Mouse (Mus musculus) embryonic facial prominence, embryonic 14.5 days (tissue): ENCODE results near the gene Trmt112. TPM values are rescaled to one million over a fixed set of nuclear protein-coding genes. Genes with fewer than 3 reads are reported as not detected.

Source experiments
- ATAC-seq: fragments of 200-750 bp; cut with Nextera tagmentation; 2 replicates; pipeline ENCODE4 v1.8.0; 2017; ENCODE audit warnings: low read depth, moderate number of reproducible peaks, moderate TSS enrichment
- DNase-seq: peaks from one replicate; pipeline ENCODE4 v3.0.0-alpha.2; 2015; ENCODE audit warnings: low spot score
- H3K27ac ChIP-seq: fragments of 300-500 bp; sonication (generic); replicated peaks from 2 replicates; pipeline ENCODE4 v1.5.1; 2014; ENCODE audit warnings: low read depth, mild to moderate bottlenecking, low read length, moderate library complexity
- H3K27me3 ChIP-seq: fragments of 300-500 bp; sonication (generic); replicated peaks from 2 replicates; pipeline ENCODE4 v1.6.1; 2014; ENCODE audit warnings: low read length; ENCODE audit not compliant: control insufficient read depth, insufficient read depth
- H3K36me3 ChIP-seq: fragments of 300-500 bp; sonication (generic); 2 replicates; pipeline ENCODE4 v1.6.1; 2014; ENCODE audit warnings: low read length, mixed read lengths; ENCODE audit not compliant: control insufficient read depth, insufficient read depth
- H3K4me1 ChIP-seq: fragments of 300-500 bp; sonication (generic); 2 replicates; pipeline ENCODE4 v1.6.1; 2014; ENCODE audit warnings: antibody characterized with exemption, low read length; ENCODE audit not compliant: control insufficient read depth, insufficient read depth
- H3K4me2 ChIP-seq: fragments of 300-500 bp; sonication (generic); 2 replicates; pipeline ENCODE4 v1.6.1; 2014; ENCODE audit warnings: low read depth, mild to moderate bottlenecking, low read length, moderate library complexity, mixed read lengths
- H3K4me3 ChIP-seq: fragments of 300-500 bp; sonication (generic); 2 replicates; pipeline ENCODE4 v1.5.1; 2014; ENCODE audit warnings: low read depth, mild to moderate bottlenecking, low read length
- H3K9ac ChIP-seq: fragments of 300-500 bp; sonication (generic); 2 replicates; pipeline ENCODE4 v1.6.1; 2014; ENCODE audit warnings: low read depth, mild to moderate bottlenecking, low read length, moderate library complexity, mixed read lengths
- H3K9me3 ChIP-seq: fragments of 300-500 bp; sonication (generic); 2 replicates; pipeline ENCODE4 v1.6.1; 2016; ENCODE audit warnings: low read length; ENCODE audit not compliant: control insufficient read depth
- WGBS: fragments of 180-500 bp; shearing (Covaris S2); extraction: QIAGEN DNeasy Blood & Tissue Kit; methylation state at CpG from one replicate; pipeline ENCODE4 v1.1.7; 2014; 5-methylcytosine and 5-hydroxymethylcytosine counted together
- polyA plus RNA-seq: library from polyadenylated mRNA; unstranded; fragments of >200 nt; fragmentation: Nextera tagmentation; extraction: Ambion mirVana; gene quantifications from 2 replicates; pipeline ENCODE4 v1.2.1, GENCODE M21; 2014

Trmt112 gene
- polyA plus RNA-seq, 1 experiment from 2014 or later: 137 TPM

- no peak for DNase-seq
- Histone ChIP-seq H3K36me3 (no peaks in the 10 kb centered on the region), H3K9ac (no peak overlapping the region), H3K4me3 (no peak overlapping the region), H3K27ac (no peak overlapping the region), H3K4me2 (no peak overlapping the region), H3K27me3 (peaks cover 51% of the 10 kb centered on the region), H3K9me3 (no peaks in the 10 kb centered on the region), H3K4me1 (peaks cover 18% of the 10 kb centered on the region; the same call in 1 of the 2 replicates)
- no peak for ATAC-seq
- WGBS: 18% methylated on average over 3 of the region's 3 CpGs
Measured at GRCm38 (mm10) chr19:6936299-6936698, 26.8 kb downstream of the Trmt112 start.

GRCm38 (mm10) chr19:6937541-6938465 lies 28.3 kb downstream of the Trmt112 start:
- Histone ChIP-seq H3K4me1 (peaks cover 20% of the 10 kb centered on the region), H3K4me2 (no peak overlapping the region), H3K9ac (0 out of 2 replicates have a peak overlapping the region, but pooled peaks have one; percentile 10), H3K9me3 (no peaks in the 10 kb centered on the region), H3K27me3 (peaks cover 36% of the 10 kb centered on the region), H3K27ac (no peak overlapping the region), H3K36me3 (no peaks in the 10 kb centered on the region), H3K4me3 (no peak overlapping the region)
- ATAC-seq: no peak
- 77% methylated on average over 16 of the region's 16 CpGs for WGBS
- DNase-seq: no peak

DNA sequence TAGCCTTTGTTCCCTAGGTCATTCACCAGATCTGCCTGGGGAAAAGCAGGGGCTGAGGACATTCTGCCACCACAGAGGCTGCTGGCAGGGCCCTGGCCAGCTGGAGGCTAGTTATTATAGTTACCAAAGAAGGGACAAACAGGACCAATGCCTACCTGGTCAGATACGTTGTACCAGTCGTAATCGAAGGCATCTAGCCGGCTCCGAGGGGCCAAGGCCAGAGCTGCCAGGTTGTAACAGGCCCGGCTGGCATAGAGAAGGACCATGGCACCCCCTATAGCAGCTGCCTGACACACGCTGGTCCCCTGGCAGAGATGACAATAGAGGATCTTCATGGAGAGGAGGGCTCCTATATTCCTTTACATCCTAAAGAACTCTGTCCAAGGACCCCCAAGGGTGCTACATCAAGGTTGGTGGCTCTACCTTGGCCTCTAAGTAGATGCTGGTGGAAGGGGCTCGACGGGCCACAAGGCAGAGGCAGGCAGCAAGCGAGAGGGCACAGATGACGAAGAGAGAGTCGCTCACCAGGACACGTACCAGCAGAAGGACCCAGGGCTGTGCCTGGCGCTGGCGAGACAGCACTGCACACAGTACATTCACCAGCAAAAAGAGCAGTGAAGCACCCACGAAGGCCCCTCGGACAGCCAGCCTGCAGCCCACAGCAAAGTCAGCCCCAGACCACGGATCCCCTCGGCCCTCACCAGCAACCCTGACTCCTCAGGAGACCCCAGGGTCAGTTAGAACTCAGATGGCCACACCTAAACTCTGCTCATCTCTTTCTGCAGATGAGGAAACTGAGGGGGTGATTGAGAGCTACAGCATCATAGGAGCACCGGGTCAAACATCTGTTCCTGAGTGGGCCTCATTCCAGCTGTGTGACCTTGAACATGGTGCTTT lies 29.9 kb downstream of the Trmt112 start:
- WGBS: 88% methylated on average over 20 of the region's 20 CpGs
- Histone ChIP-seq H3K36me3 (no peaks in the 10 kb centered on the region), H3K9ac (no peak overlapping the region), H3K9me3 (no peaks in the 10 kb centered on the region), H3K4me3 (no peak overlapping the region), H3K27me3 (peaks cover 21% of the 10 kb centered on the region), H3K4me1 (peaks cover 15% of the 10 kb centered on the region), H3K27ac (no peak overlapping the region), H3K4me2 (peak overlapping the region; percentile 99; the same call in 1 of the 2 replicates)
- no peak for ATAC-seq
- DNase-seq: no peak

DNA sequence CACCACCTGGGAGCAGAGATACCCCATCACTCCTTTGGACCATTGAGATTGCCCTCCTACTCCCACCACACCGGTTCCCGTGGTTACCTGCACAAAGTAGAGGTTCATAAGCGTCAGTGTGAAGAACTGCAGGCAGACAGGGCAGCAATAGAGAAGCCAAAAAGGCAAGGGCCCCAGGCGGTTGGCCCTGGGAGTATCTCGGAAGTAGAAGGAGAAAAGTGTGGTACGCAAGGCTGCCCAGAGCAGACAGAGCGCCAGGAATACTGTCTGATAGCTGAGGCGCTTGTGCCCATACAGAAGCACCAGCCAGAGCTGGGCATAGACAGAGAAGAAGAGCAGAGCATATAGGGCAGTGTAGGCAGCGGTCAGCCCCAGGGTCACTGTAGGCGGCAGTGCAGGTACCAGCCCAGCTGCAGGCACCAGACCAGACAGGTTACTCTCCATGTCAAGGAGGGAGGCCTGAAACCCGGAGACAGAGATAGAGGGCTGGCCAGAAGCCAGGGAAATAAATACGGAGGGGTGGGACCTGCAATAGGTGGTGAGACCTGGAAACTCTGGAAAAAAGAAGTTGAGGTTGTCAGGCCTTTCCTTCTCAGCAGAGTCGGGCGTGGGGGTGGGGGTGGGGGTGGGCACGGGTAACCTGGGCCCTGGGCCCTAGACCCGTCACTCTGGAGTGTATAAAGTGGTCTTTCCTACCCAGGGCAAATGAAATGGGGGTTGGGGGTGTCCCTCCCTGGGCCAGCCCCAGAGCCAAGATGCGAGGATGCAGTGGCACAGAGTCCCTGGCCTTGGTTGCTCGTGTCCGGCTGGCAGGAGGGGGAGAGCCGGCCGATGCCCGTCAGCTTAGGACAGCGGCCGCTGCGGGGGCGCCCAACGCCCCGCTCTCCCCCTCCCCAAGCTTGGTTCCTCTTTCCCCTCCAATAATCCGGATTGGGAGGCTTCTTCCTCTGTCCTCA lies 31.2 kb downstream of the Trmt112 start:
- Histone ChIP-seq H3K4me3 (peak overlapping the region; percentile 90), H3K27me3 (peaks cover 8% of the 10 kb centered on the region), H3K9ac (peak overlapping the region; percentile 87), H3K27ac (peak overlapping the region; percentile 52), H3K9me3 (no peaks in the 10 kb centered on the region), H3K36me3 (peaks cover 4% of the 10 kb centered on the region; the same call in 1 of the 2 replicates), H3K4me1 (peaks cover 15% of the 10 kb centered on the region), H3K4me2 (peak overlapping the region; percentile 99)
- DNase-seq: no peak
- 27% methylated on average over 22 of the region's 29 CpGs for WGBS
- ATAC-seq: no peak

GRCm38 (mm10) chr19:6941372-6942248 lies 32.1 kb downstream of the Trmt112 start, which contains the start of gene Bad:
Bad (plus strand) TSS chr19:6941861.
- ATAC-seq (peak; percentile 86), DNase-seq (peak; percentile 95)
- WGBS: under 1% methylated on average over 68 of the region's 83 CpGs

DNA sequence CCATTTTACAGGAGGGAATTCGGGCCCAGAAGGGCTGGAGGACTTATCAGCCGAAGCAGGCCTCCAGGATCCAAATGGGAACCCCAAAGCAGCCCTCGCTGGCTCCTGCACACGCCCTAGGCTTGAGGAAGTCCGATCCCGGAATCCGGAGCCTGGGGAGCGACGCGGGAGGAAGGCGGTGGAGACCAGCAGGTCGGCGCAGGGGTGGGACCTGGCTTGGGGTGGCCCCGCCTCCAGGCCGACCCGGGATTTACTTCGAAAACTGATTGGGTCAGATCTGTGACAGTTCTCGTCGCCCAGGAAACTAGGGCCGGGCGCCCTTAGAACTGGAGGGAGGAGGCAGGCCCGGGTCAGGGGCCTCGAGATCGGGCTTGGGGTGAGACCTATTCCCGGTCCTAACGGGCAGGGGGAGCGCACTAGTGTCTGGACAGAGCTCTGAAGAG lies 32.8 kb downstream of the Trmt112 start, which contains the start of gene Gpr137:
Gpr137 (minus strand) TSS at position 232 of the 443 bp plus-strand sequence.
- H3K4me3 ChIP-seq: peak within 1 kb of the TSS; percentile 90
- H3K27me3 ChIP-seq: no peaks in the 10 kb centered on the region
- H3K27ac ChIP-seq: peak within 1 kb of the TSS; percentile 95
- ATAC-seq (peak; percentile 93), DNase-seq (peak; percentile 97)
- peaks cover 15% of the 10 kb centered on the region for H3K4me1 ChIP-seq
- H3K4me2 ChIP-seq: peak within 1 kb of the TSS; percentile 99
- H3K9me3 ChIP-seq: no peaks in the 10 kb centered on the region
- peak within 1 kb of the TSS; percentile 87 for H3K9ac ChIP-seq
- WGBS: under 1% methylated on average over 27 of the region's 27 CpGs
- peaks cover 12% of the 10 kb centered on the region; the same call in 1 of the 2 replicates for H3K36me3 ChIP-seq

More at GRCm38 (mm10) chr19:6941372-6942248, 32.1 kb downstream of the Trmt112 start, which contains the start of gene Bad:
- Histone ChIP-seq H3K4me1 (peaks cover 15% of the 10 kb centered on the region), H3K27me3 (no peaks in the 10 kb centered on the region), H3K27ac (peak within 1 kb of the TSS; percentile 95), H3K4me2 (peak within 1 kb of the TSS; percentile 99), H3K4me3 (peak within 1 kb of the TSS; percentile 90), H3K9ac (peak within 1 kb of the TSS; percentile 87), H3K9me3 (no peaks in the 10 kb centered on the region), H3K36me3 (peaks cover 12% of the 10 kb centered on the region; the same call in 1 of the 2 replicates)

DNA sequence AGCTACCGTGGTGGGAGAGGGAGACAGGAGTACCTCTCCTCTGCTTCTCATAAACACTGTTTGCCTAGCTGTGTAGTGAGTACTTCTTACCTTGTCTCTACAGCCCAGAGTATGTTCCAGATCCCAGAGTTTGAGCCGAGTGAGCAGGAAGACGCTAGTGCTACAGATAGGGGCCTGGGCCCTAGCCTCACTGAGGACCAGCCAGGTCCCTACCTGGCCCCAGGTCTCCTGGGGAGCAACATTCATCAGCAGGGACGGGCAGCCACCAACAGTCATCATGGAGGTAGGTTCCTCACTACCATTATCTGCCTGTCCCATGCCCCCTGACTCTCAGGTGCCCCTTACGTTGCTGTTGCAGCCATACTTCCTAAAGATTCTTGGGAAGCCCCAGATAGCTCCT lies 33.3 kb downstream of the Trmt112 start:
- no peak for DNase-seq
- peaks cover 15% of the 10 kb centered on the region for H3K4me1 ChIP-seq
- H3K9me3 ChIP-seq: no peaks in the 10 kb centered on the region
- H3K4me3 ChIP-seq: peak overlapping the region; percentile 90
- H3K9ac ChIP-seq: peak overlapping the region; percentile 87
- ATAC-seq: no peak
- H3K4me2 ChIP-seq: peak overlapping the region; percentile 99
- WGBS: 24% methylated on average over 5 of the region's 5 CpGs
- peak overlapping the region; percentile 95 for H3K27ac ChIP-seq
- H3K36me3 ChIP-seq: peaks cover 12% of the 10 kb centered on the region; the same call in 1 of the 2 replicates
- H3K27me3 ChIP-seq: no peaks in the 10 kb centered on the region
